Mouse (Mus musculus): ENCODE measurements around the gene Elmo1.

Gene Elmo1

GRCm38 (mm10) chr13:20514721-20515120 is 424.3 kb downstream of the Elmo1 start:
- DNase-seq (ENCODE audit: extremely low spot score, low spot score), result no peak

GRCm38 (mm10) chr13:20516096-20516495 is 425.7 kb downstream of the Elmo1 start:
- no peak for DNase-seq (ENCODE audit: extremely low spot score, low spot score)

- no peak for DNase-seq (ENCODE audit: extremely low spot score, low spot score)
These were observed 427.3 kb downstream of the Elmo1 start for GRCm38 (mm10) chr13:20517702-20518101.

- no peak for DNase-seq (ENCODE audit: extremely low spot score, low spot score)
These were observed 431.1 kb downstream of the Elmo1 start for GRCm38 (mm10) chr13:20521492-20521891.

GRCm38 (mm10) chr13:20523671-20524070 is 433.3 kb downstream of the Elmo1 start:
- DNase-seq (ENCODE audit: extremely low spot score, low spot score), result no peak

- DNase-seq (ENCODE audit: extremely low spot score, low spot score), result no peak
These were observed 435.4 kb downstream of the Elmo1 start for GRCm38 (mm10) chr13:20525844-20526243.

GRCm38 (mm10) chr13:20537053-20537452 is 446.7 kb downstream of the Elmo1 start:
- DNase-seq (ENCODE audit: extremely low spot score, low spot score), result no peak

- no peak for DNase-seq (ENCODE audit: extremely low spot score, low spot score)
These were observed 447.1 kb downstream of the Elmo1 start for GRCm38 (mm10) chr13:20537487-20537886.

- DNase-seq (ENCODE audit: extremely low spot score, low spot score), result no peak
These were observed 448.0 kb downstream of the Elmo1 start for GRCm38 (mm10) chr13:20538216-20539070.

GRCm38 (mm10) chr13:20539631-20540030 is 449.2 kb downstream of the Elmo1 start:
- no peak for DNase-seq (ENCODE audit: extremely low spot score, low spot score)

- no peak for DNase-seq (ENCODE audit: extremely low spot score, low spot score)
These were observed 456.3 kb downstream of the Elmo1 start for GRCm38 (mm10) chr13:20546568-20547204.

GRCm38 (mm10) chr13:20549983-20550382 is 459.6 kb downstream of the Elmo1 start:
- DNase-seq (ENCODE audit: extremely low spot score, low spot score), result no peak

GRCm38 (mm10) chr13:20551559-20551958 is 461.2 kb downstream of the Elmo1 start:
- no peak for DNase-seq (ENCODE audit: extremely low spot score, low spot score)

GRCm38 (mm10) chr13:20555853-20556452 is 465.6 kb downstream of the Elmo1 start:
- no peak for DNase-seq (ENCODE audit: extremely low spot score, low spot score)

- DNase-seq (ENCODE audit: extremely low spot score, low spot score), result no peak
These were observed 466.3 kb downstream of the Elmo1 start for GRCm38 (mm10) chr13:20556739-20557138.

GRCm38 (mm10) chr13:20557156-20557555 is 466.8 kb downstream of the Elmo1 start:
- DNase-seq (ENCODE audit: extremely low spot score, low spot score), result no peak

GRCm38 (mm10) chr13:20558376-20558775 is 468.0 kb downstream of the Elmo1 start:
- no peak for DNase-seq (ENCODE audit: extremely low spot score, low spot score)

- no peak for DNase-seq (ENCODE audit: extremely low spot score, low spot score)
These were observed 474.0 kb downstream of the Elmo1 start for GRCm38 (mm10) chr13:20564414-20564813.

- DNase-seq (ENCODE audit: extremely low spot score, low spot score), result no peak
These were observed 484.8 kb downstream of the Elmo1 start for GRCm38 (mm10) chr13:20575186-20575585.

GRCm38 (mm10) chr13:20585868-20586267 is 495.5 kb downstream of the Elmo1 start:
- no peak for DNase-seq (ENCODE audit: extremely low spot score, low spot score)

GRCm38 (mm10) chr13:20586462-20586861 is 496.1 kb downstream of the Elmo1 start:
- DNase-seq (ENCODE audit: extremely low spot score, low spot score), result no peak

GRCm38 (mm10) chr13:20590983-20591382 is 500.6 kb downstream of the Elmo1 start:
- no peak for DNase-seq (ENCODE audit: extremely low spot score, low spot score)

Data from neural tube, embryonic 10.5 days (tissue).